Mouse (Mus musculus): ENCODE data around the gene Tssc4.

DNA sequence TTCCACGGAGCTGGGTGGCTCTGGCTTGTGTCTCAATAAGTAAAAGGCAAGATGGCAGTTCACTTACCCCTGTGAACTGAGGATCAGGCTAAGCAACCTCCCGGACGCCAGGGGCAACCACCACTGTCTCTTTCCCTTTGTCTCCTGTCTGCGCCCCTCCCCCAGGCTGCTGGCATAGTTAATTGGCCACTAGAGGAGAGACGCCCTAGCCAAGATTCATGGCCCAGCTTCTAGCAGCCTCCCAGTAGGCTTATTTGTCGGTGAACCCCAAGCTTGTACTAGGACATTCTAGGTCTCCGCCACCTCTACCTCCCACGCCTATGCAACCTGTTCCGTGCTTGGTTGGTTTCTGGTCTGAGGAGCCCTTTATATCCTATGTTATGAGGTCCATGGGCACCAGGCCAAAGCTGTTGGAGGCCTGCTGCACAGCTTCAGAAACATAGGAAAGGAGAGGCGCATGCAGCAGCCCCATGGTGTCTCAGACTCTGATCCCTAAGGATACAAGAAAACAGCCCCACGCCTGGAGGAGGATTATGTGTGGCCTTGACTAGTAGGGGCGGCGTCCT is 650 bp upstream of the Tssc4 start:
- no peak for TF ChIP-seq POLR2A (IDR thresholded peaks at IDR 0.05; ENCODE audit: borderline replicate concordance, control insufficient read depth, low read depth, low read length)
- no peak for TF ChIP-seq CTCF (IDR thresholded peaks at IDR 0.05; ENCODE audit: control insufficient read depth, insufficient read depth, low read length)
